Mouse (Mus musculus): Measurements from ENCODE around the gene Ncan.

Ncan gene

GRCm38 (mm10) chr8:70128435-70128834 is 7.8 kb upstream of the Ncan start:
- peak; percentile 66 for DNase-seq

GRCm38 (mm10) chr8:70124992-70125391 is 4.3 kb upstream of the Ncan start:
- no peak for DNase-seq

- no peak for DNase-seq
These were observed 2.2 kb upstream of the Ncan start for GRCm38 (mm10) chr8:70122863-70123262.

DNA sequence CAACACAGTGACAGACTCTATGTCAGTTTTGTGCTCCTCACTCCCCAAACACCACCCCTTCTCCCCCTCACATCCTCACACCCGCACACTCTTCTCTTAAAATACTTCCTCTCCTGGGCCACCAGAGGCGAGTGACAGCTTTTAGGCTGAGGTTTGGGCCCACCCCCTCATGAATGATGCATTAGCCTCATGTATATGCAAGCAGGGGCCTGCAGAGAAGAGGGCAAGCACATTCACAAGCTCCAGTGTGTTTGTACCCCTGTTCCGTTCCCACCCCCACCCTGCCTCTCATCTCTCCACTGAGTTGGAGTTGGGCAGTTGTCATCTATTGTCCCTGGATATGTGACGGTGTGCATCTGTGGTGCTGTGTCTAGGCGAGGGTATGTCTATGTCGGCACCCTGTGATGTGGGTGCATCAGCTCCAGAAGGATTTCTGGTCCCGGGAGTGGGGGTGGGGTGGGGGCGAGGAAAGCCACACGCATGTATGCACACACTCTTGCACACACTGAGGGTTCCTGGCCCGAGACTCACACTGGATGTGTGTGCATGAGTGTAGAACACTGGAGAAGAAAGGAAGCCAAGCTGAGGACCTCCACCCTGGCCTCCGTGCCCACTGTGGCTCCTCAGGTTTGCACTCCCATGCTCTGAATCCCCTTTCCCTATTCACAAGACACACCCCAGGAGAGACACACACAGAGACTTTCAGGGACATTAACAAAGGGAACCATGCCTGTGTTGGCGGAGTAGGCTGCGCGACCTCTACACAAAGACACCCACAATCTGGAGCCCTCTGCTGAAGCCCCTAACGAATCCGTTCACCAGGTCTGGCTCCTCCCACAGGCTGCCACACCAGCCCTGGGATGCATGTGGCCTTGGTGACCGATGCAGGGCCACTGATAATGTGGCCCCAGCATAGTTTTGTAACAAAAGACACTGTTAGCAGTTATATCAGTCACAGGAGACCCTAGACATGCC is 1.7 kb downstream of the Ncan start:
- DNase-seq: no peak

DNA sequence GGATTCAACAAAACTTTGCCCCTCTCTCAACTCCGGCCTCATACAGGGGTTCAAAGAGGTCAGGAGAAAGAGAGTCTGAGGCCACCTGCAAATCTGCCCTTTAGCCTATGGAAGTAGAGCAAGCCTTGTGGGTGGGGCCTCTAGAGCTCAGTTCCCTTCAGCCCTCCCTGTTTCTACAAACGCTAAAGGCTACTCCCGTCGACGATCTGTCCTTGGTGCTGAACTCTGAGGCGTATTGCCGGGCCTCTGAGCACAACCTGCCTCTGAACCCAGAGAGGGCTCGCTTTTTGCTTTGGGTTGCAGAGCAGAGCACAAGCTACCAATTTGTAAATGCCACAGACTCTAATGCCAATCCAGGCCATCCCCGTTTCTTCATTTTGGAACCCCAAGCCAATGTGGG is 3.1 kb downstream of the Ncan start:
- peak; percentile 49 for DNase-seq

DNA sequence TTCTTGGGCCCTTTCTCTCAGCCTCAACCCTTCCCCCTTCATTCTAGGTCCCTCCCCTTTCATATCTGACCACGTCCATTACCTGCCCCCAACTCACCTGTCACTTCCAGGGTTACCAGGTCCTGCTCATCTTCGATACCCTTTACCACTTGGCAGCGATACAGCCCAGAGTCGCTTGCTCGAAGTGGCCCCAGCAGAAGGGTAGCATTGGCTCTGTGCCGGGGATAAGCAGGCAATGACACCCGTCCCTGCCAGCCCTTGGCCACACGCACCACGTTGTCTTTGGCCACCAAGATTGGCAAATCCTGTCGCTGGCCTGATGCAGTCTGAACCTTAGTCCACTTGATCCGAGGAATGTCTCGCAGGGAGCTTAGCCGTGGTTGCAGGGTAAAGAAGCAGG is 5.8 kb downstream of the Ncan start:
- DNase-seq: no peak

DNA sequence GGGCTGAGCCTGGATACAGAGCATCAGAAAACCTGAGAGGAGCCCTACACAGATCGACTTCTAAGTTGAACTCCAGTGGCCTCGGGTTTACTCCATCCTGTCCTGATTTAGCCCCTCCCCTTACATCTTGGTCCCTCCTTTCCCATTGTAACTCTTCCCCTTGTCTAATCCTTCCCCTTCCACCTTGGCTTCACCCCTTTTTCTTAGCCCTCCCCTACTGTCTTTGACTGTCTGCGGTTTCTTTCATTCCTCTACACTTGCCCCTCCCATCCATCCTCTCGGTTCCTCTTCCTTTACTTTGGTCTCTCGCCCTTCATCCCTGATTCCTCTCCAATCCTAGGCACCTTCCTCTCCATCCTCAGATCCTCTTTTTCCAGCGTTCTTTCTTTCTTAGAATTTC is 6.2 kb downstream of the Ncan start:
- no peak for DNase-seq

DNA sequence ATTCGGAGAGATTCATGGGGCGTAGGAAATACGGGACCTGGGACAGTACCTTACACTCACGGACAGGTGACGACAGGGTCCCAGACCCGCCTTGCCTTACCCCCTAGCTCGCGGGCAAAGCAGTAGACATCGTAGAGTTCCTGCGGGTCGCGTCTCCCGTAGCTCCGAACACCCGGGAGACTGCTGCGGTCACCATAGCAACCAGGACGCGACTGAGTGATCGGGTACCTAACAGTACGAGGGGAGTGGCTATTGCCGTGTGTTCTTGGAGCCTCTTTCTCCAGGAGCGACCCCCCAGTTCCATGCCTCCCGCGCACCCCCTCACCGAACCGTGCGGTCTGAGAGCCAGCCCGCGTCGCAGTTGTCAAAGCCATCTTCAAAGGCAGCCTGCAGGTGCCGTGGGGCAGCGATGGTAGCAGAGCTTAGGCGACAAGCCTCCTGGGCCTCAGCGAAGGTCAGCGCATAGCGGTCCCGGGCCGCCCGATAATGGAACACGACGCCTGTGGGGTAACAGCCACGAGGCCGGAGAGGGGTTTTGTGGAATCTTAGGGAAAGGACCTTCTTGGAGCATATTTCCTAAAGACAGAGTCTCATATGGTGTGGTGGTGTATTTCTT is 8.2 kb downstream of the Ncan start:
- no peak for DNase-seq

DNA sequence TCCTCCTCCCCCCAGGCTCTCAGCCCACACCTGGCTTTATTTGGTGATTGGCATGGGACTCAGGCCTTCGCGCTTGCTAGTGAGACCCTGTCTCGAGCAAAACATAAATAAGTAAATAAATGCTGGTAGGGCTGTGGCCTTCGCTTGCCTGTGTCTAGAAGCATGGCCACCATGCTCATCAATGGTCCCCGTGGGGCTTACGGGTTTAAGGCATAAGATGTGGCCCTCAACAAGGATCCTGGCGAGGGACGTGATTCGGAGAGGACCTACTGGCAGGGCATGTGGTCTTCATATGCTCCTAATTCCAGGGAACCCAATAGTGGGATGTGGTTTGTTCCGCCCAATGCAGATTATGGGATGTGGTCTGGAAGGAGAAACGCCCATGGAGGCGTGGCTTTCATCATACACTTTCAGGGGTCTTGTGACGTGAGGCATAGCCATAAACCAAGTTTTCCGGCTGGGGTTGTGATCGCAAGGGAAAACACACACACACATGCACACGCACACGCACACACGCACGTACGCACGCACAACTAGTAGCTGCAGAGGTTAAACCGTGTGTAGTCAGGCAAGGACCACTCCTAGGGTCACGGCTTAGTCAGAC is 9.4 kb downstream of the Ncan start:
- DNase-seq: no peak

GRCm38 (mm10) chr8:70110451-70110850 is 10.2 kb downstream of the Ncan start:
- DNase-seq: no peak

GRCm38 (mm10) chr8:70104922-70105321 is 15.8 kb downstream of the Ncan start:
- DNase-seq: no peak

DNA sequence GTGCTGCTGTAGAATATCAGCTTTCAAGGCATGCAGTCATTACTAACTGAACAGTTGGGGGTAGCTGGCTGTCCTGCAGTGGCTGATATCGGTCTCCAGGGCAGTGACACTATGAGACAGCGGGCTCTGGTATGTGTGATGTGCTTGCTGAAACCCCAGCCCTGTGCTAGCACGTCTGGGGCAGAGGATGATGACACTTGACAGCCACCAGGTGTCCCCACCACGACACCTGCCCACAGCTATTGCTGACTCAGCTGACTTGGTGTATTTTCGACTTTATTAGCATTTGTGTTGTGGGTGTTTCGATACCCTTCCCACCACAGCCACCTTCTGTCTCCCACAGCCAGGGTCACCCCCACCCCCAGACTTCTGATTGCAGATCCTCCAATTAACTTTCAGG is 16.2 kb downstream of the Ncan start:
- peak; percentile 35 for DNase-seq

GRCm38 (mm10) chr8:70100241-70100640 is 20.4 kb downstream of the Ncan start:
- DNase-seq: no peak

GRCm38 (mm10) chr8:70099276-70099675 is 21.4 kb downstream of the Ncan start:
- no peak for DNase-seq

DNA sequence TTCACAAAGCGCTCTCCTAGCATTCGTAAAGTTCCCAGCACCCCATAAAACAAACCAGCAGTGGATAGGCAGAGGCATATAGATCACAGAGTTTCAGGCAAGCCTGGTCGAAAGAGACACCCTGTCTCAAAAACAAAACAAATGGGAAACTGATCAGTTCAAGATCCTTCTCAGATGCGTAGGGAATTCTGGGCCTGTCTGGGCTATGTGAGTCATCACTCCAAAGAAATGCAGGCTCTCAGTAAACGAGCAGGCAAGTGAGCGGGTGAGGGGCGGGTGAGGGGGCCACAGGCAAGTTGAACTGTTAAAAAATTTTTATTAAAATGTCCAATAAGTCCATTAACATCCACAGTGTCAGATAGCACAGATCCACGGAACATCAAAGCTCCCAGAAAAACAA is 27.9 kb downstream of the Ncan start:
- DNase-seq: no peak

- no peak for DNase-seq
These were observed 31.2 kb downstream of the Ncan start for GRCm38 (mm10) chr8:70089296-70089960.

DNA sequence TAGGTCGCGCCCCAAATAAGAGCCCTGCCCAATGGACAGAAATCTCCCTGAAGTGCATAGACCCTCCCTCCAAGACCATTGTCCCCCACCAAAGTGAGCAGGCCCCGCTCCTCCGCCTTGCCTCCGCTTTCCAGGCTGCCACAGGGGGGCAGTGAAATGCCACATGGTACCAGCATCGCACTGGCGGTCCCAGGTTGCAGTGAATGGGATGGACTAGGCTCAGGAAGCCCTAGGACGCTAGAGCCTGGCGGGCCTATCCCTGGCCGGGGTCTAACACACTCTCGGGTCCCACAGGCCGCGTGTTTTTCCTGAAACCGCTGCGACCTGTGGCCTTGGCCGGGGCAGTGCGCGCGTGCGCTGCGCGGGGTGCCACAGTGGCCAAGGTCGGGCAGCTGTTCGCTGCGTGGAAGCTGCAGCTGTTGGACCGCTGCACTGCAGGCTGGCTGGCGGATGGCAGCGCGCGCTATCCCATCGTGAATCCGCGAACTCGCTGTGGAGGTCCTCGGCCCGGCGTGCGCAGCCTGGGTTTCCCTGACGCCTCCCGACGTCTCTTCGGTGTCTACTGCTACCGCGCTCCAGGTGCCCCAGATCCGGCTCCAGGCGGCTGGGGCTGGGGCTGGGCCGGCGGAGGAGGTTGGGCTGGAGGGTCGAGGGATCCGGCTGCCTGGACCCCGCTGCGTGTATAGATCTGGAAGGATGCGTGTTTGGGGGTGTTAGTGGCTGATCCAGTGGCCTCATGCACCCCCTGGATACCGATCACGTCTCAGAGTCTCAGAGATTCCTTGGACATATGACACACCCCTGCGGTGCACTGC is 32.6 kb downstream of the Ncan start:
- peak; percentile 54 for DNase-seq

DNA sequence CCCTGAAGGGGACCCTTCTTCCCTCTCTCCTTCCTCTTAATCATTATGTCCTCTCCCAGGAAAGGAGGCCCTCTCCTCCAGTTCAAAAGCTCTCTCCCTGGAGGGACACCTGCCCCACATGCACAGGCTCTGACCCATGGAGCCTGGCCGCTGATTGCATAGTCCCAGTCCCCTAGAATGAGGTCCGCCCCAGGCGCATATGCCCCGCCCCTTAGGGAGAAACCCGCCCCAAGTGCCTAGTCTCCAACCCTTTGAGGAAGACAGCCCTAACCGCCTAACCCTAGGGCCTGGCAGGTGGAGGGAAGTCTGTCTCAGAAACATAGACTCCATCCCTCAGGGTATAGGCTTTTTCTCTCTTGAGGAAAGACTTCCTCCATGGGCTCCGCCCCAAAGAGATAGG is 33.4 kb downstream of the Ncan start:
- DNase-seq: peak; percentile 10

- DNase-seq: no peak
These were observed 34.5 kb downstream of the Ncan start for GRCm38 (mm10) chr8:70086151-70086550.

- DNase-seq: no peak
These were observed 36.2 kb downstream of the Ncan start for GRCm38 (mm10) chr8:70084191-70085065.

DNA sequence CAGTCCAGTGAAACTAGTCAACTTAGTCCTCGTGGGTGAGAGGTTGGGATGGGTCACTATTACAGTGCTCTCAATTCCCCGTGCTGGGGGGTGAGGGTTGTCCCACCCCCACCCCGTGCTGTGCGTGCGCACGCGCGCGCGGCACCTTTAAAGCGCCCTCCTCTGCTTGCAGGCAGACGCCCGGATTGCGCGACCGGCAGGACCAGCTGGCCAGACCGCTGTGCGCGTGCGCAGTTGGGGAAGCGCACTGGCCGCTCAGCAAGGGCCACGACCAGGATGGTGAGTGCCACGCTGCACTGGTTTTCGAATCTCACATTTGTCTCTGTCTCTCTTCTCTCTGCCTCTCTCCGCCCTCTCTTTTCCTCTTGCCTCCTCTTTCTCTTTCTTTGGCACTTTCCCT is 37.4 kb downstream of the Ncan start, which contains the start of gene Hapln4:
TSS of gene Hapln4 (plus strand) at position 173 of the 400 bp plus-strand sequence.
- DNase-seq: peak; percentile 41
